9 mouse cellular contexts compared by ENCODE assay signal in genomic region chr15:8896391-8896790, GRCm38 (mm10).
A peak's percentile ranks its signal among the peaks of the same experiment; 100 is the strongest.
DNase-seq lines count a peak whose midpoint lies in the region; ATAC-seq lines count a peak whose summit lies in the region.
"Had no signal": no experiment of that assay in that cellular context is flagged by ENCODE, and none has a peak within 500 bp of the region (broad histone marks: within the 10 kb centered on the region; RNA-seq: fewer than 3 reads in every experiment).

No protein-coding gene starts in this region.

- no peak for ATAC-seq in erythroblast, adult 5-6 weeks (replicated peaks; ENCODE audit: low FRiP score, poor library complexity, severe bottlenecking)

- intact Hi-C loops in left cerebral cortex, postnatal 14 days (cut with DNase I): no loop called here

- peak; percentile 21 for DNase-seq in adrenal gland, postnatal 10 days
- DNase-seq in adrenal gland, adult 8-10 months: no peak
- peak; percentile 83 for DNase-seq in cerebellum, adult 11-12 months
- DNase-seq in frontal cortex, postnatal 14 days (ENCODE audit: low spot score in 2 of 2): peak; percentile 26 to 49
- DNase-seq in left cerebral cortex, postnatal 14 days (ENCODE audit: low spot score in 2 of 2): peak; percentile 40 to 59
- DNase-seq in ovary, postnatal 36 days (ENCODE audit: low spot score): no peak
- DNase-seq in T-cell, adult 2 months (ENCODE audit: low spot score): no peak
- DNase-seq: kidney, adult 2 months had no signal

Comparison
In these comparisons a context has a peak if more than half of its experiments do, and no peak if none do; other contexts are left out.
1. DNase-seq: peak in adrenal gland, postnatal 10 days (single experiment), cerebellum, adult 11-12 months (single experiment), frontal cortex, postnatal 14 days (2 of 2) and left cerebral cortex, postnatal 14 days (2 of 2); none in adrenal gland, adult 8-10 months (single experiment), ovary, postnatal 36 days (single experiment) and T-cell, adult 2 months (single experiment).